Mouse (Mus musculus) intestine, embryonic 15.5 days (tissue): ENCODE measurements around the gene 3110082I17Rik. TPM values are rescaled to one million over a fixed set of nuclear protein-coding genes. Genes with fewer than 3 reads are reported as not detected.

Source experiments
- ATAC-seq: fragments of 200-750 bp; cut with Nextera tagmentation; 2 replicates; pipeline ENCODE4 v1.8.0; 2017; ENCODE audit warnings: moderate TSS enrichment, moderate library complexity
- H3K27ac ChIP-seq: fragments of 300-500 bp; sonication (generic); 2 replicates; pipeline ENCODE4 v1.5.1; 2015; ENCODE audit warnings: mild to moderate bottlenecking, inconsistent platforms
- H3K27me3 ChIP-seq: fragments of 300-500 bp; sonication (generic); replicated peaks from 2 replicates; pipeline ENCODE4 v1.6.1; 2015; ENCODE audit warnings: inconsistent platforms
- H3K36me3 ChIP-seq: fragments of 300-500 bp; sonication (generic); 2 replicates; pipeline ENCODE4 v1.6.1; 2015; ENCODE audit warnings: inconsistent platforms
- H3K4me1 ChIP-seq: fragments of 300-500 bp; sonication (generic); replicated peaks from 2 replicates; pipeline ENCODE4 v1.6.1; 2015; ENCODE audit warnings: inconsistent platforms
- H3K4me2 ChIP-seq: fragments of 300-500 bp; sonication (generic); replicated peaks from 2 replicates; pipeline ENCODE4 v1.6.1; 2015; ENCODE audit warnings: mild to moderate bottlenecking, inconsistent platforms
- H3K4me3 ChIP-seq: fragments of 300-500 bp; sonication (generic); replicated peaks from 2 replicates; pipeline ENCODE4 v1.5.1; 2015; ENCODE audit warnings: inconsistent platforms
- H3K9ac ChIP-seq: fragments of 300-500 bp; sonication (generic); 2 replicates; pipeline ENCODE4 v1.6.1; 2015; ENCODE audit warnings: inconsistent platforms
- H3K9me3 ChIP-seq: fragments of 300-500 bp; sonication (generic); 2 replicates; pipeline ENCODE4 v1.6.1; 2016; ENCODE audit warnings: inconsistent platforms
- WGBS: fragments of 180-500 bp; shearing (Covaris S2); methylation state at CpG from one replicate; pipeline ENCODE4 v1.1.7; 2015; 5-methylcytosine and 5-hydroxymethylcytosine counted together
- polyA plus RNA-seq: library from polyadenylated mRNA; unstranded; fragments of >200 nt; fragmentation: Nextera tagmentation; extraction: Ambion mirVana; gene quantifications from 2 replicates; pipeline ENCODE4 v1.2.1, GENCODE M21; 2015

The 3110082I17Rik gene
- polyA plus RNA-seq, 1 experiment from 2014 or later = 31.8 TPM

GRCm38 (mm10) chr5:139323260-139323924 is 136.9 kb downstream of the 3110082I17Rik start:
- Histone ChIP-seq H3K4me1 (peaks cover 16% of the 10 kb centered on the region), H3K9me3 (no peaks in the 10 kb centered on the region), H3K9ac (peak overlapping the region; percentile 82), H3K4me3 (peak overlapping the region; percentile 70), H3K36me3 (no peaks in the 10 kb centered on the region), H3K27me3 (peaks cover 23% of the 10 kb centered on the region), H3K4me2 (peak overlapping the region; percentile 94), H3K27ac (no peak overlapping the region)
- ATAC-seq = no peak
- 76% methylated on average over 9 of the region's 9 CpGs for WGBS

- no peak for ATAC-seq
- 84% methylated on average over 6 of the region's 6 CpGs for WGBS
Observed at GRCm38 (mm10) chr5:139321331-139321730, 139.0 kb downstream of the 3110082I17Rik start.

GRCm38 (mm10) chr5:139320424-139320823 is 139.9 kb downstream of the 3110082I17Rik start:
- H3K27me3 ChIP-seq = peaks cover 13% of the 10 kb centered on the region
- no peaks in the 10 kb centered on the region for H3K9me3 ChIP-seq
- no peak overlapping the region for H3K4me3 ChIP-seq
- H3K4me1 ChIP-seq = peaks cover 24% of the 10 kb centered on the region
- no peaks in the 10 kb centered on the region for H3K36me3 ChIP-seq
- WGBS = 80% methylated on average over 7 of the region's 7 CpGs
- H3K4me2 ChIP-seq = no peak overlapping the region
- ATAC-seq = no peak
- H3K27ac ChIP-seq = no peak overlapping the region
- no peak overlapping the region for H3K9ac ChIP-seq

More at GRCm38 (mm10) chr5:139321331-139321730, 139.0 kb downstream of the 3110082I17Rik start:
- Histone ChIP-seq H3K4me1 (peaks cover 27% of the 10 kb centered on the region), H3K27me3 (peaks cover 20% of the 10 kb centered on the region), H3K36me3 (no peaks in the 10 kb centered on the region), H3K4me2 (no peak overlapping the region), H3K9ac (no peak overlapping the region), H3K27ac (no peak overlapping the region), H3K9me3 (no peaks in the 10 kb centered on the region), H3K4me3 (no peak overlapping the region)

DNA sequence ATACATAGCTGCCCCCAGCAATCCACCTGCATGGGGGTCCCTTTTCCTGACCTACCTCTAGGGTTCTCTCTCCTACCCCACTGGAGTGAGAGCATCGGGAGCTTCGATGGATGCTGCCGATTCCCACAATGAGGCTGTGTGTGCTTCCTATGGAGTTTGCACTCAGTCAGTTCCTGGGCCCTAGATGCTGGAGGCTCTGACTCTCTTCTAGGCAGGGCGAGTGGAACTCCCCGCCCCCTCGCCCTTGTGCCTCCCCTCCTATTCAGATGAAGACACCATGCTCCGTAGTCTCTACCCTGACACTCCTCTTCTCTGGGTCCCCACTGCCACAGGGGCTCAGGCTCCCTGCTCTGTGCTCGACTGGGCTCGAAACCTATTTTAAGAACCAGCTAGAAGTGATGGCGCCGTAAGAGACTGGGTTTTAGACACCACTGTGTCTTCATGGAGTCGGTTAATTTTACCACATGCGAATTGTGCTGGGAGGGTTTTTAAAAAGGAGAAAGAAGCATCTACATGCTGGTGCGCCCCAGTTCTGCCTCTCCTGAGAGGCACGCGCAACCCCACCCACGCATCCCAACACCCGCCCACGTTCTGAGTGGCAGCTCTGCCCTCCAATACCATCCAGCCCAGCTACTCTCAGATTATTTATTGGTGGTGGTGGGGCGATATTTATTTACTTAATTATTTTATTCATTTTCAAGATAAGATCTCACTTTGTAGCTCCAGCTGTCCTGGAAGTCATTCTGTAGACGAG is 142.4 kb downstream of the 3110082I17Rik start:
- H3K9ac ChIP-seq = no peak overlapping the region
- 65% methylated on average over 21 of the region's 21 CpGs for WGBS

GRCm38 (mm10) chr5:139316982-139317675 is 143.2 kb downstream of the 3110082I17Rik start:
- Histone ChIP-seq H3K27ac (peak overlapping the region; percentile 83), H3K4me3 (no peak overlapping the region), H3K36me3 (no peaks in the 10 kb centered on the region), H3K9me3 (no peaks in the 10 kb centered on the region), H3K9ac (no peak overlapping the region), H3K27me3 (no peaks in the 10 kb centered on the region), H3K4me1 (peaks cover 19% of the 10 kb centered on the region; the same call in 1 of the 2 replicates), H3K4me2 (peak overlapping the region; percentile 19; the same call in 1 of the 2 replicates)
- peak; percentile 94 for ATAC-seq
- 61% methylated on average over 6 of the region's 6 CpGs for WGBS

More for the DNA sequence above, 142.4 kb downstream of the 3110082I17Rik start:
- H3K27ac ChIP-seq = peak overlapping the region; percentile 83
- no peaks in the 10 kb centered on the region for H3K9me3 ChIP-seq
- no peak overlapping the region for H3K4me3 ChIP-seq
- no peaks in the 10 kb centered on the region for H3K36me3 ChIP-seq
- no peaks in the 10 kb centered on the region for H3K27me3 ChIP-seq
- peak overlapping the region; percentile 19; the same call in 1 of the 2 replicates for H3K4me2 ChIP-seq
- ATAC-seq = peak; percentile 27
- peaks cover 19% of the 10 kb centered on the region; the same call in 1 of the 2 replicates for H3K4me1 ChIP-seq

DNA sequence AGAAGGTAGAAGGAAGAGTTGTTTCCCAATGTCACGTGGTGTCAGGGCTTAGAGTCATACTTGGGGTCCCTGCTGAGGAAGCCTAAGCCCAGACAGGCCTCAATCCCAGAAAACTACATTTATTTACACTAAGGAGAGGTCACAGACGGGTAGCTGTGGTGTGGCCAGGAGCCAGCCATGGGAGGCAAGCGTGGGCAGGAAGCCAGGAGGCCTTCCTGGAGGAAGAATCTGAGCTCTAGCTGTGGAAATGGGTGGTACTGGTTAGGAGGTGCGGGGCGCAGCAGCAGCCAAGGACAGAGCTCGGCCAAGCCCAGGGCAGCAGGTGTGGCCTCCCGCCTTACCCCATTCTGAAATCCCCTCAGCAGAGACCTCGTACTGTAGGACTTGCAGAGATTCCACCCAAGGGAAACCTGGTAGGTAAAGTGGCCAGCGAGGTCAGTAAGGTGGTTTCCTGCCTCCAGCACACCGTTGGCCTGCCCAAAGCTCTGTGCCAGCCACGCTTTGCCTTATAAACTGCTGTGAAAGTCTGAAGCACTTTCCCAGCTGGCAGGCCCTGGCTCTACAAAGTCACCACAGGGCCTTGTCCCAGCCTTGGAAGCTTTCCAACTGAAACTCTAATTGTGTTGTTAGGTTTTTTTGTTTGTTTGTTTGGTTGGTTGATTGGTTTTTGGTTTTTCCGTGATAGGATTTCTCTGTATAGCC is 145.2 kb downstream of the 3110082I17Rik start:
- H3K4me2 ChIP-seq = no peak overlapping the region
- WGBS = 74% methylated on average over 12 of the region's 12 CpGs
- no peak overlapping the region for H3K27ac ChIP-seq

DNA sequence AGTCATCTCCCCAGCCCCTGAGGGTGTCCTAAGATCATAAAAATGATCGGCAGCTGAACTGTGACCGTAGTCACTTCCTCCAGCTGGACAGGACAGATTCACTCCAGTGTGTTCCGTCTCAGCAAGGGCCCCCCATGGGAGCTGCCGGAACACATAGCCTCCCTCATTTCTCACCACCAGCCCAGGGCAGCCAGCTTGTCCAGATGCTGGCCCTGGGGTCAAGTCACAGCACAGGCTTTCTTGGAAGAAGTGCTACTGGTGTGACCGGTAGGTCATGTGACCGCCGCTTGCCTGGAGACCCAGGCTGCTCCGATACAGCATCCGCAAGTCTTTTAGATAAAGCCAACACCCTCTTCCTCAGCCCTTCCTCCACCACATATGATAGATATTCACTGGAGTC is 146.8 kb downstream of the 3110082I17Rik start:
- no peak overlapping the region for H3K4me3 ChIP-seq
- no peak for ATAC-seq
- H3K27me3 ChIP-seq = no peaks in the 10 kb centered on the region
- H3K4me1 ChIP-seq = peaks cover 19% of the 10 kb centered on the region; the same call in 1 of the 2 replicates
- 75% methylated on average over 9 of the region's 9 CpGs for WGBS
- H3K36me3 ChIP-seq = no peaks in the 10 kb centered on the region
- no peak overlapping the region for H3K27ac ChIP-seq
- no peak overlapping the region for H3K4me2 ChIP-seq
- no peak overlapping the region for H3K9ac ChIP-seq
- H3K9me3 ChIP-seq = no peaks in the 10 kb centered on the region

More for the DNA sequence above, 145.2 kb downstream of the 3110082I17Rik start:
- H3K36me3 ChIP-seq = no peaks in the 10 kb centered on the region
- ATAC-seq = no peak
- H3K9ac ChIP-seq = no peak overlapping the region
- H3K4me3 ChIP-seq = no peak overlapping the region
- H3K27me3 ChIP-seq = no peaks in the 10 kb centered on the region
- H3K4me1 ChIP-seq = peaks cover 19% of the 10 kb centered on the region; the same call in 1 of the 2 replicates
- no peaks in the 10 kb centered on the region for H3K9me3 ChIP-seq

- Histone ChIP-seq H3K4me2 (no peak overlapping the region), H3K27me3 (no peaks in the 10 kb centered on the region), H3K9me3 (no peaks in the 10 kb centered on the region), H3K4me1 (peaks cover 8% of the 10 kb centered on the region; the same call in 1 of the 2 replicates), H3K9ac (no peak overlapping the region), H3K36me3 (no peaks in the 10 kb centered on the region), H3K27ac (no peak overlapping the region), H3K4me3 (no peak overlapping the region)
- 85% methylated on average over 9 of the region's 9 CpGs for WGBS
- ATAC-seq = no peak
Observed at GRCm38 (mm10) chr5:139311822-139312221, 148.5 kb downstream of the 3110082I17Rik start.

GRCm38 (mm10) chr5:139310477-139310876 is 149.8 kb downstream of the 3110082I17Rik start:
- H3K4me2 ChIP-seq = no peak overlapping the region
- H3K4me1 ChIP-seq = peaks cover 8% of the 10 kb centered on the region; the same call in 1 of the 2 replicates
- no peak overlapping the region for H3K27ac ChIP-seq
- no peak overlapping the region for H3K4me3 ChIP-seq
- no peaks in the 10 kb centered on the region for H3K9me3 ChIP-seq
- no peak overlapping the region for H3K9ac ChIP-seq
- no peaks in the 10 kb centered on the region for H3K36me3 ChIP-seq
- no peak for ATAC-seq
- WGBS = 83% methylated on average over 4 of the region's 4 CpGs
- H3K27me3 ChIP-seq = no peaks in the 10 kb centered on the region

DNA sequence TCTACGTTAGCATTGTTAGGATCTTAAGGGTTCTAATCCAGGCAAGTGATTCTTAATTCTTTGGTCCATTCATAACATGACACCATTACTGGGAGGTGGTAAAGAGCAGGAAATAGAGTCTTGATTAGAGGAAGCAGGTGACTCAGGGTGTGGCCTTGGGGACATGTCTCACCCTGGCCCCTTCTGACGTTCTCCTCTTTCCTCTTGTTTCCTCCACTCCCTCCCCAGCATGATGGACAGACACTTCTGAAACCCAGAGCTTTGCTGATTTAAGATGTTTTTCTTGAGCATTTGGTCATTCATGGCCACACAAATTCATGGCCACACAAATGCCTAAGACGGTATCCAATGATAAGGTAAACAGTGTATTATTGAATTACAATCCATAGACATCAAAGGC is 150.4 kb downstream of the 3110082I17Rik start:
- Histone ChIP-seq H3K9ac (no peak overlapping the region), H3K27me3 (no peaks in the 10 kb centered on the region), H3K4me2 (no peak overlapping the region), H3K9me3 (no peaks in the 10 kb centered on the region), H3K36me3 (no peaks in the 10 kb centered on the region), H3K4me3 (no peak overlapping the region), H3K4me1 (peaks cover 4% of the 10 kb centered on the region; the same call in 1 of the 2 replicates), H3K27ac (no peak overlapping the region)
- 55% methylated on average over 3 of the region's 3 CpGs for WGBS
- ATAC-seq = no peak
